Mouse (Mus musculus): ENCODE data around the gene Cnih3. TPM values are rescaled to one million over a fixed set of nuclear protein-coding genes. Genes with fewer than 3 reads are reported as not detected.

The Cnih3 gene
- total and polyA plus RNA-seq, 3 experiments: 0.11 TPM; not detected in 2

GRCm38 (mm10) chr1:181416841-181417240, 64.4 kb downstream of the Cnih3 start:
- Histone ChIP-seq H3K4me3 (ENCODE audit: low read depth, low read length) (no peak overlapping the region), H3K36me3 (replicated peaks) (no peaks in the 10 kb centered on the region), H3K4me1 (ENCODE audit: insufficient read depth, low read depth, low read length) (no peaks in the 10 kb centered on the region), H3K27me3 (ENCODE audit: insufficient read depth, low read length) (peaks cover 11% of the 10 kb centered on the region), H3K9me3 (replicated peaks) (no peaks in the 10 kb centered on the region)
- no peak for DNase-seq (ENCODE audit: low spot score)
- no peak for TF ChIP-seq GATA2 (IDR thresholded peaks at IDR 0.05; ENCODE audit: borderline replicate concordance, low read depth, low read length)
- TF ChIP-seq TAL1 (conservative IDR thresholded peaks at IDR 0.05; ENCODE audit: low read depth, low read length): no peak
- no peak for TF ChIP-seq GATA1 (IDR thresholded peaks at IDR 0.05; ENCODE audit: borderline replicate concordance, low read length)
- TF ChIP-seq POLR2AphosphoS5 (IDR thresholded peaks at IDR 0.05; ENCODE audit: insufficient replicate concordance, low read depth, low read length): no peak
- TF ChIP-seq CTCF (IDR thresholded peaks at IDR 0.05; ENCODE audit: low read depth, low read length): no peak
- no peak for ATAC-seq (ENCODE audit: extremely low read depth, insufficient number of reproducible peaks, low FRiP score, poor library complexity, severe bottlenecking)

DNA sequence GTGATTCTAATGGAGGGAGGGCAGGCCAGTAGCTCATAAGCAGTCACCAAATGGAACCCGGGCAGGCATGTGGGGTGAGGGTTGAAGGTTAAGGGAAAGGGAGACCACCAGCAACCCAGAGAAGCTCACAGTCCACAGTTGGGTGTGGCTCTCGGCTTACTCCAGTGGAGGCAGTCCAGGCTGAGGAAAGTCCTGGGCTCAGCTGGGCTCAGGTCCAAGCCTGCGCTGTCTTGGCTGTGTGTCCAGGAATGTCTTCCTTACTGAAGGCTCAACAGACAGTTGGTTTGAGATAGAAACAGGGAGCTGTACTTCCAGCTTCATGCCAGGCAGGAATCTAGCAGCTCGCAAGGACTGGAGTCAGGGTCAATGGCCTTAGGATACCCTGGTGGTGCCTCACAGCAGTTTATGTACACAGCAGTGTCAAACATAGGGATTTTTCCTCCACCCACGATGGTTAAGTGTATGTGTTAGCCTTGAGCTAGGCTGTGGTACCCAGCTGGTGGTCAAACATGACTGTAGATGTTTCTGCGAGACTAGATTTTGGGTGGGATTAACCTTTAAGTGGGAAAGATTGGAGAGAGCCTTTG, 65.6 kb downstream of the Cnih3 start:
- Histone ChIP-seq H3K9me3 (replicated peaks) (no peaks in the 10 kb centered on the region), H3K4me3 (ENCODE audit: low read depth, low read length) (no peak overlapping the region), H3K36me3 (replicated peaks) (no peaks in the 10 kb centered on the region), H3K4me1 (ENCODE audit: insufficient read depth, low read depth, low read length) (no peaks in the 10 kb centered on the region), H3K27me3 (ENCODE audit: insufficient read depth, low read length) (peaks cover 19% of the 10 kb centered on the region)
- TF ChIP-seq GATA1 (IDR thresholded peaks at IDR 0.05; ENCODE audit: borderline replicate concordance, low read length) (no peak), POLR2AphosphoS5 (IDR thresholded peaks at IDR 0.05; ENCODE audit: insufficient replicate concordance, low read depth, low read length) (no peak), TAL1 (conservative IDR thresholded peaks at IDR 0.05; ENCODE audit: low read depth, low read length) (no peak), CTCF (IDR thresholded peaks at IDR 0.05; ENCODE audit: low read depth, low read length) (no peak), GATA2 (IDR thresholded peaks at IDR 0.05; ENCODE audit: borderline replicate concordance, low read depth, low read length) (no peak)
- DNase-seq (ENCODE audit: low spot score): no peak
- no peak for ATAC-seq (ENCODE audit: extremely low read depth, insufficient number of reproducible peaks, low FRiP score, poor library complexity, severe bottlenecking)

GRCm38 (mm10) chr1:181420080-181420536, 67.7 kb downstream of the Cnih3 start:
- H3K4me1 ChIP-seq (ENCODE audit: insufficient read depth, low read depth, low read length): no peaks in the 10 kb centered on the region
- no peak for TF ChIP-seq TAL1 (conservative IDR thresholded peaks at IDR 0.05; ENCODE audit: low read depth, low read length)
- TF ChIP-seq POLR2AphosphoS5 (IDR thresholded peaks at IDR 0.05; ENCODE audit: insufficient replicate concordance, low read depth, low read length): no peak
- TF ChIP-seq CTCF (IDR thresholded peaks at IDR 0.05; ENCODE audit: low read depth, low read length): no peak
- no peak for TF ChIP-seq GATA1 (IDR thresholded peaks at IDR 0.05; ENCODE audit: borderline replicate concordance, low read length)
- no peak for TF ChIP-seq GATA2 (IDR thresholded peaks at IDR 0.05; ENCODE audit: borderline replicate concordance, low read depth, low read length)
- no peak for DNase-seq (ENCODE audit: low spot score)
- H3K4me3 ChIP-seq (ENCODE audit: low read depth, low read length): no peak overlapping the region
- H3K36me3 ChIP-seq (replicated peaks): no peaks in the 10 kb centered on the region
- H3K27me3 ChIP-seq (ENCODE audit: insufficient read depth, low read length): peaks cover 28% of the 10 kb centered on the region
- ATAC-seq (ENCODE audit: extremely low read depth, insufficient number of reproducible peaks, low FRiP score, poor library complexity, severe bottlenecking): no peak
- no peaks in the 10 kb centered on the region for H3K9me3 ChIP-seq (replicated peaks)

DNA sequence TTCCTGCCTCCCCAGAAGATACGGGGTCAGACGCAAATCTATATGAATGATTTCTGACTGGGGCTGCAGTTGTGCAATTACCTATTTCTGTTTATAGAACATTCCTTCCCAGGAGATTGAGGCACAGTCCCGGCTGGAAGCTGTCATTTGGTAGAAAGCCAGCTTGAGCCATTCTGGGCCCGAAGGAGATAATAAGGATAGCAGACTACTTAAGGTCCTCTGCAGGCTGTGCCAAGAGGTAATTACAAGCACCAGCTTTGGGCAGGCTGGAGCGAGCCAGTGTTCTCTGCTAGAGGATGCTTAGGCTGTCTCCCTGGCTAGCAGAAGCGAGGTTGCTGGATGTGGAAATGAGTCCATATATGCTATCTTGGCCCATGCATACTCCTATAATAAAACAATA, 70.4 kb downstream of the Cnih3 start:
- Histone ChIP-seq H3K4me3 (ENCODE audit: low read depth, low read length) (no peak overlapping the region), H3K4me1 (ENCODE audit: insufficient read depth, low read depth, low read length) (no peaks in the 10 kb centered on the region), H3K9me3 (replicated peaks) (no peaks in the 10 kb centered on the region), H3K27me3 (ENCODE audit: insufficient read depth, low read length) (peaks cover 34% of the 10 kb centered on the region), H3K36me3 (replicated peaks) (no peaks in the 10 kb centered on the region)
- ATAC-seq (ENCODE audit: extremely low read depth, insufficient number of reproducible peaks, low FRiP score, poor library complexity, severe bottlenecking) (no peak; the same call in 1 of the 2 replicates), DNase-seq (ENCODE audit: low spot score) (no peak)
- no peak for TF ChIP-seq GATA2 (IDR thresholded peaks at IDR 0.05; ENCODE audit: borderline replicate concordance, low read depth, low read length)
- no peak for TF ChIP-seq POLR2AphosphoS5 (IDR thresholded peaks at IDR 0.05; ENCODE audit: insufficient replicate concordance, low read depth, low read length)
- no peak for TF ChIP-seq CTCF (IDR thresholded peaks at IDR 0.05; ENCODE audit: low read depth, low read length)
- no peak for TF ChIP-seq GATA1 (IDR thresholded peaks at IDR 0.05; ENCODE audit: borderline replicate concordance, low read length)
- no peak for TF ChIP-seq TAL1 (conservative IDR thresholded peaks at IDR 0.05; ENCODE audit: low read depth, low read length)

- no peaks in the 10 kb centered on the region for H3K4me1 ChIP-seq (ENCODE audit: insufficient read depth, low read depth, low read length)
- TF ChIP-seq CTCF (IDR thresholded peaks at IDR 0.05; ENCODE audit: low read depth, low read length): no peak
- no peak for TF ChIP-seq GATA1 (IDR thresholded peaks at IDR 0.05; ENCODE audit: borderline replicate concordance, low read length)
- DNase-seq (ENCODE audit: low spot score): no peak
- H3K9me3 ChIP-seq (replicated peaks): no peaks in the 10 kb centered on the region
- no peak overlapping the region for H3K4me3 ChIP-seq (ENCODE audit: low read depth, low read length)
- H3K27me3 ChIP-seq (ENCODE audit: insufficient read depth, low read length): peaks cover 40% of the 10 kb centered on the region
- no peak for ATAC-seq (ENCODE audit: extremely low read depth, insufficient number of reproducible peaks, low FRiP score, poor library complexity, severe bottlenecking)
- no peaks in the 10 kb centered on the region for H3K36me3 ChIP-seq (replicated peaks)
These were observed 72.5 kb downstream of the Cnih3 start for GRCm38 (mm10) chr1:181424922-181425321.

GRCm38 (mm10) chr1:181425388-181425787, 73.0 kb downstream of the Cnih3 start:
- H3K9me3 ChIP-seq (replicated peaks): no peaks in the 10 kb centered on the region
- ATAC-seq (ENCODE audit: extremely low read depth, insufficient number of reproducible peaks, low FRiP score, poor library complexity, severe bottlenecking): no peak
- no peak for DNase-seq (ENCODE audit: low spot score)
- H3K36me3 ChIP-seq (replicated peaks): no peaks in the 10 kb centered on the region
- no peak overlapping the region for H3K4me3 ChIP-seq (ENCODE audit: low read depth, low read length)
- TF ChIP-seq TAL1 (conservative IDR thresholded peaks at IDR 0.05; ENCODE audit: low read depth, low read length): no peak
- TF ChIP-seq GATA1 (IDR thresholded peaks at IDR 0.05; ENCODE audit: borderline replicate concordance, low read length): no peak
- TF ChIP-seq CTCF (IDR thresholded peaks at IDR 0.05; ENCODE audit: low read depth, low read length): no peak
- no peak for TF ChIP-seq POLR2AphosphoS5 (IDR thresholded peaks at IDR 0.05; ENCODE audit: insufficient replicate concordance, low read depth, low read length)
- no peak for TF ChIP-seq GATA2 (IDR thresholded peaks at IDR 0.05; ENCODE audit: borderline replicate concordance, low read depth, low read length)
- peaks cover 38% of the 10 kb centered on the region for H3K27me3 ChIP-seq (ENCODE audit: insufficient read depth, low read length)
- H3K4me1 ChIP-seq (ENCODE audit: insufficient read depth, low read depth, low read length): no peaks in the 10 kb centered on the region

Measured in G1E (cell line).